Mouse (Mus musculus) lung, embryonic 14.5 days (tissue): Measurements from ENCODE around the gene Sod3. TPM values are rescaled to one million over a fixed set of nuclear protein-coding genes. Genes with fewer than 3 reads are reported as not detected.

Source experiments
- ATAC-seq: fragments of 200-750 bp; cut with Nextera tagmentation; 2 replicates; pipeline ENCODE4 v1.8.0; 2017; ENCODE audit warnings: mild to moderate bottlenecking, moderate TSS enrichment, moderate library complexity; ENCODE audit not compliant: insufficient read depth
- DNase-seq: peaks from one replicate; pipeline ENCODE4 v3.0.0-alpha.2; 2015
- H3K27ac ChIP-seq: fragments of 300-500 bp; sonication (generic); 2 replicates; pipeline ENCODE4 v1.5.1; 2014; ENCODE audit warnings: low read depth, mild to moderate bottlenecking, moderate library complexity
- H3K27me3 ChIP-seq: fragments of 300-500 bp; sonication (generic); 2 replicates; pipeline ENCODE4 v1.6.1; 2014; ENCODE audit warnings: low read length, control low read depth; ENCODE audit not compliant: insufficient read depth
- H3K36me3 ChIP-seq: fragments of 300-500 bp; sonication (generic); 2 replicates; pipeline ENCODE4 v1.6.1; 2014; ENCODE audit warnings: control low read depth; ENCODE audit not compliant: insufficient read depth
- H3K4me1 ChIP-seq: fragments of 300-500 bp; sonication (generic); 2 replicates; pipeline ENCODE4 v1.6.1; 2014; ENCODE audit warnings: antibody characterized with exemption, control low read depth; ENCODE audit not compliant: insufficient read depth
- H3K4me2 ChIP-seq: fragments of 300-500 bp; sonication (generic); 2 replicates; pipeline ENCODE4 v1.6.1; 2014; ENCODE audit warnings: mild to moderate bottlenecking
- H3K4me3 ChIP-seq: fragments of 300-500 bp; sonication (generic); 2 replicates; pipeline ENCODE4 v1.5.1; 2014; ENCODE audit warnings: low read depth, low read length
- H3K9ac ChIP-seq: fragments of 300-500 bp; sonication (generic); 2 replicates; pipeline ENCODE4 v1.6.1; 2014
- H3K9me3 ChIP-seq: fragments of 300-500 bp; sonication (generic); 2 replicates; pipeline ENCODE4 v1.6.1; 2016; ENCODE audit warnings: low read depth, low read length, control low read depth
- CTCF ChIP-seq: IDR thresholded peaks from 2 replicates; pipeline ENCODE4 v1.5.1; 2016; ENCODE audit warnings: antibody characterized with exemption, low read depth
- WGBS: fragments of 180-500 bp; shearing (Covaris S2); extraction: QIAGEN DNeasy Blood & Tissue Kit; methylation state at CpG from one replicate; pipeline ENCODE4 v1.1.7; 2014; 5-methylcytosine and 5-hydroxymethylcytosine counted together
- polyA plus RNA-seq: library from polyadenylated mRNA; unstranded; fragments of >200 nt; fragmentation: Nextera tagmentation; extraction: Ambion mirVana; gene quantifications from 2 replicates; pipeline ENCODE4 v1.2.1, GENCODE M21; 2014

The Sod3 gene
- polyA plus RNA-seq = 0.26 and 0.53 TPM in 2 replicates

- no peak within 1 kb of the TSS for H3K27ac ChIP-seq
- peak; percentile 72 for ATAC-seq
- DNase-seq = peak; percentile 63
- no peaks in the 10 kb centered on the region for H3K9me3 ChIP-seq
- no peak within 1 kb of the TSS for H3K4me3 ChIP-seq
- TF ChIP-seq CTCF = no peak
- H3K4me1 ChIP-seq = peaks cover 4% of the 10 kb centered on the region; the same call in 1 of the 2 replicates
- H3K27me3 ChIP-seq = no peaks in the 10 kb centered on the region; the same call in 1 of the 2 replicates
- H3K9ac ChIP-seq = no peak within 1 kb of the TSS
- 15% methylated on average over 11 of the region's 11 CpGs for WGBS
- no peaks in the 10 kb centered on the region for H3K36me3 ChIP-seq
- peak within 1 kb of the TSS; percentile 26; the same call in 1 of the 2 replicates for H3K4me2 ChIP-seq
Measured at GRCm38 (mm10) chr5:52363468-52364150, at the start of gene Sod3. TSS of gene Sod3 (plus strand) at chr5:52363791.

DNA sequence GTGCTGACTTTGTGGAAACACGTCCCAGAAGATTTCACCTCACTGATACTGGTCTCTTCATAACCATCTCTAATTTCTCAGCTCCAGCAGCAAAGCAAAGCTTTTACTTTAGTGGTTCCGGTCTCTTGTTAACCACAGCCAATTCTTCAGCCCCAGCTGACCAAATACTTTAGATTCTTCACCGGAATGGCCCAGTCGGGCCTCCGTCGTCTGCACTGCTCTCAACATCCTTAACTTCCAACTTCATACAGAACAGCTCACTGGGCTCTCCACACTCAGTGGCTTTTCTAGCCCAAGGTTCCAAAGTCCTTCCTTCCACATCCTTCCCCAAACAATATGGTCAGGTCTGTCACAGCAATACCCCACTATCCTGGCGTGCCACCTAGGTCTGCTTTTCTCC lies 46.7 kb upstream of the Sod3 start:
- no peak overlapping the region for H3K4me3 ChIP-seq
- DNase-seq = peak; percentile 13
- no peak for TF ChIP-seq CTCF
- H3K4me1 ChIP-seq = no peaks in the 10 kb centered on the region
- H3K9me3 ChIP-seq = no peaks in the 10 kb centered on the region
- H3K27ac ChIP-seq = no peak overlapping the region
- no peak overlapping the region for H3K4me2 ChIP-seq
- ATAC-seq = no peak
- no peaks in the 10 kb centered on the region for H3K27me3 ChIP-seq
- no peak overlapping the region for H3K9ac ChIP-seq
- 68% methylated on average over 7 of the region's 7 CpGs for WGBS
- H3K36me3 ChIP-seq = no peaks in the 10 kb centered on the region

DNA sequence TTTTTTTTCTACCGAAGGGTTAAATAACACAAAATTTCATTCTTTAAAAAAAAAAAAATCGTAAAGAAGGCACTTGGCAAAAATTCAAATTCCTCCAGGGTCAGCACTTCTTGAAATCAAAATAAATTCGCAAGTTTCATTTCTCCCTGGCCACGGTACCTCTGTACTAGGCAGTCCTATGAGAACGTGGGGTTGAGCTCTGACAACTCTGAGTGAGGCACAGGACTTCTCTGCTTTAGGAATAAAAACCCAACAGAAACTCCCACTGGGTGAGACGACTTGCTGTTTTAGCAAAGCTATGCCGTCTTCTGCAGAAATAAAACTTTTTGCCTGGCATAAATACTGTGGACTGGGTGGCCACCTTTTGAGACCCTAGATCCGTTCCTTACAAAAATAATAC lies 44.1 kb upstream of the Sod3 start:
- no peaks in the 10 kb centered on the region for H3K36me3 ChIP-seq
- no peaks in the 10 kb centered on the region for H3K9me3 ChIP-seq
- H3K9ac ChIP-seq = no peak overlapping the region
- H3K27me3 ChIP-seq = no peaks in the 10 kb centered on the region
- H3K4me1 ChIP-seq = peaks cover 8% of the 10 kb centered on the region
- no peak overlapping the region for H3K4me3 ChIP-seq
- no peak for TF ChIP-seq CTCF
- 27% methylated on average over 8 of the region's 8 CpGs for WGBS
- H3K4me2 ChIP-seq = no peak overlapping the region
- no peak overlapping the region for H3K27ac ChIP-seq
- ATAC-seq = no peak; the same call in 1 of the 2 replicates
- peak; percentile 70 for DNase-seq

GRCm38 (mm10) chr5:52332120-52332519 lies 31.5 kb upstream of the Sod3 start:
- H3K9me3 ChIP-seq = no peaks in the 10 kb centered on the region
- H3K4me2 ChIP-seq = no peak overlapping the region
- no peak overlapping the region for H3K27ac ChIP-seq
- H3K36me3 ChIP-seq = no peaks in the 10 kb centered on the region
- ATAC-seq (no peak), DNase-seq (no peak)
- no peak for TF ChIP-seq CTCF
- H3K4me3 ChIP-seq = no peak overlapping the region
- no peak overlapping the region for H3K9ac ChIP-seq
- H3K27me3 ChIP-seq = no peaks in the 10 kb centered on the region
- 21% methylated on average over 8 of the region's 8 CpGs for whole genome bisulfite sequencing
- H3K4me1 ChIP-seq = no peaks in the 10 kb centered on the region

DNA sequence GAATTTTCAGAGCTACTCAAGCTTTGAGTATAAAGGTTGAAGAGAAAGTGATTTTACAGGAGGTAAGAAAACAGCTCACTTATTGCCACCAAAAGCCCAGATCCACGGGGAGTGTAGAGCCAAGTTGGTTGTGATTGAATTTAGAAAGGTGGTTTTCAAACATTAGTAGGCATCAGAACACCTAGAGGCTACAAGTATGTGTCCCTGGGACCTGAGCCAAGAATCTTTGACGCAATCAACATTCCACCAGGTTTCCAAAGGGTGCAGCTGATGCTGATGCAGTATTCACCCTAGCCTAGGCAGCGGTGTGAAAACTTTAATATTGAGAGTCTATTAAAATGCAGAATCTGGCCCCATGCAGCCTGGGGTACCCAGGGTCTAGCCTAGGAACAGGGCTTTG lies 28.0 kb upstream of the Sod3 start:
- no peaks in the 10 kb centered on the region for H3K9me3 ChIP-seq
- no peak for ATAC-seq
- H3K4me2 ChIP-seq = no peak overlapping the region
- no peaks in the 10 kb centered on the region for H3K4me1 ChIP-seq
- TF ChIP-seq CTCF = no peak
- no peak overlapping the region for H3K9ac ChIP-seq
- H3K27me3 ChIP-seq = no peaks in the 10 kb centered on the region
- WGBS = 57% methylated on average over 3 of the region's 3 CpGs
- no peaks in the 10 kb centered on the region for H3K36me3 ChIP-seq
- DNase-seq = peak; percentile 45
- H3K4me3 ChIP-seq = no peak overlapping the region
- no peak overlapping the region for H3K27ac ChIP-seq

DNA sequence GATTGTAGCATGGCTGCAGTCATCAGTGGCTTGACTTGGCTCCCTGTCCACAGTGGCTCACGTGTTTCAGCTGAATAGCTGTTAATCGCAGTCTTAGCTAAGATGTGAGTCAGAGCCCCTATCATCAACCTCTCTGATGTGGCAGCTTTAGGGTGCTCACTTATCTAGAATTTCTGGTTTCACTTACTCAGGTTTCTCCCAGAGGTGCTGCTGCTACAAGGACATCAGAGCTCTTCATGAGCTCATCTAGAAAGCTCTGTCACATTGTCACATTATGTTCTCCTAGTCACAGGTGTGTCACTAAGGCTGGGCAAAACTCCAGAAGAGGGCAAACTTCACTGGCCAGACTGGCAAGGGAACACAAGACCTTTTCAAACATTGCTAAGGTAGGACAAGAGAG lies 24.5 kb upstream of the Sod3 start:
- ATAC-seq = no peak
- Histone ChIP-seq H3K9ac (no peak overlapping the region), H3K4me2 (no peak overlapping the region), H3K36me3 (no peaks in the 10 kb centered on the region), H3K4me1 (no peaks in the 10 kb centered on the region), H3K4me3 (no peak overlapping the region), H3K27me3 (no peaks in the 10 kb centered on the region), H3K27ac (no peak overlapping the region), H3K9me3 (no peaks in the 10 kb centered on the region)
- WGBS = 81% methylated on average over 2 of the region's 2 CpGs
- TF ChIP-seq CTCF = no peak
- DNase-seq = no peak

GRCm38 (mm10) chr5:52346890-52347289 lies 16.7 kb upstream of the Sod3 start:
- no peaks in the 10 kb centered on the region for H3K4me1 ChIP-seq
- WGBS = 35% methylated on average over 2 of the region's 2 CpGs
- no peak overlapping the region for H3K27ac ChIP-seq
- TF ChIP-seq CTCF = no peak
- no peaks in the 10 kb centered on the region for H3K27me3 ChIP-seq
- DNase-seq (no peak), ATAC-seq (no peak)
- no peak overlapping the region for H3K9ac ChIP-seq
- H3K4me2 ChIP-seq = no peak overlapping the region
- H3K9me3 ChIP-seq = no peaks in the 10 kb centered on the region
- no peaks in the 10 kb centered on the region for H3K36me3 ChIP-seq
- no peak overlapping the region for H3K4me3 ChIP-seq

DNA sequence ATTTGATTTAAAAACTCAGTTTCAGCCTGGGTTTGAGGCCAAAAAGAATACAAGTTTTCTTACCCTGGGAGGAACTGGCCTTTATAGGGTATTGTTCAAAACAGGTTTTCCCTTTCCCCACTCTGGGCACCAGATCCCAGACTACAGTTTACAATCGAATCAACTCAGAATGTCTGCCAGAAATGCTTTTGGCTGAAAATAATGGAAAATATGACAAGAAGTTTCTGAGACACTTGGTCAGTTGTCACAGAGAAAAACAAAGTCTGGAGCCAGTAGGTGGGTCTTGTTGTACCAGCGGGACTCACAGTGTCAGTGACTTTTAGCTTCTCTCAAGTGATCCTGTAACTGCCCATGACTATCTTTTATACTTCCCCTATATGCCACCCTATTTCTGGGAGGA lies 13.1 kb upstream of the Sod3 start:
- peak; percentile 38 for DNase-seq
- no peak overlapping the region for H3K4me2 ChIP-seq

More for the DNA sequence above, 13.1 kb upstream of the Sod3 start:
- no peak overlapping the region for H3K4me3 ChIP-seq
- H3K9me3 ChIP-seq = no peaks in the 10 kb centered on the region
- 60% methylated on average over 2 of the region's 2 CpGs for WGBS
- H3K27ac ChIP-seq = no peak overlapping the region
- no peak for ATAC-seq
- H3K4me1 ChIP-seq = no peaks in the 10 kb centered on the region
- no peak for TF ChIP-seq CTCF
- H3K36me3 ChIP-seq = no peaks in the 10 kb centered on the region
- H3K27me3 ChIP-seq = no peaks in the 10 kb centered on the region
- H3K9ac ChIP-seq = no peak overlapping the region
